Mouse (Mus musculus) mesoderm, embryonic 11.5 days (tissue): ENCODE measurements at regions not wholly inside any gene's neighbourhood (a gene's known extent, or its start where the extent isn't known, plus 50 kb on each side); places are given as distances from the start of the nearest gene placed in this dataset.
A peak's percentile ranks its signal among the peaks of the same experiment; 100 is the strongest.

ENCODE experiments used
- DNase-seq: peaks from one replicate; pipeline ENCODE4 v3.0.0-alpha.2; 2012; ENCODE audit warnings: low read depth, low spot score

DNA sequence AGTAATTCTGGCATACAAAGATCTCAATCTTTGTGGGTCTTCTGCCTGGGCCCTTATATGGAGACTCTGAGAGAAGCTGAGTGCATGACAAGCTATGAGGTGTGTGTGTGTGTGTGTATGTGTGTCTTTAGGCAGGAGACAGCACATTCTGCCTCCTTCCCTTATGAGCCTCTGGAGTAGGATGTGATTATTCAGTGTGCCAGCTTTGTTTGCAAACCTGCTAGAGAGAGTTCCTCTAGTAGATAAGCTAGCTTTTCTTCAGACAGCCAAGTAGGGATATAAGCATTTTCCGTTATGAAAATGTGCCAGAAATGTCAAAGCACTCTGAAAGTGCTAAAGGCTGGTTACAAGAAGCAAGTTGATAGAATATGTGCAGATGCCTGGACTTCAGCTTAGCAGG is 270.9 kb upstream of the Mmadhc start:
- DNase-seq: no peak

DNA sequence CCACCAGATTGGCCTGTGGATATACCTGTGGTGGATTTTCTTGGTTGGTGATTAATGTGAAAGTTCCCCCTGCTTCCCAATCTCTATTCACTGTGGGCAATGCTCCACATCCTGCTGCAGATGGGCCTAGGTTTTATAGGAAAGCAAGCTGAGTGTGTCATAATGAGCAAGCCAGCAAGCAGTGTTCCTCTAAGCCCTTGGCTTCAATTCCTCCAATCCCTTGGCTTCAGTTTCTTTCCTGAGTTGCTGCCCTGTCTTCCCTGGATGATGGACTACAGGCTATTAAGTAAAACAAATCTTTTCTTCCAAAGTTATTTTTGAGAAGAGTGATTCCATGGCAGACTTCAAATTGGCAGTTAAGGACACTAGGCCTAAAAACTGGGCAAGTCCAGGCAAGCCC is 257.4 kb upstream of the Mmadhc start:
- DNase-seq: no peak

DNA sequence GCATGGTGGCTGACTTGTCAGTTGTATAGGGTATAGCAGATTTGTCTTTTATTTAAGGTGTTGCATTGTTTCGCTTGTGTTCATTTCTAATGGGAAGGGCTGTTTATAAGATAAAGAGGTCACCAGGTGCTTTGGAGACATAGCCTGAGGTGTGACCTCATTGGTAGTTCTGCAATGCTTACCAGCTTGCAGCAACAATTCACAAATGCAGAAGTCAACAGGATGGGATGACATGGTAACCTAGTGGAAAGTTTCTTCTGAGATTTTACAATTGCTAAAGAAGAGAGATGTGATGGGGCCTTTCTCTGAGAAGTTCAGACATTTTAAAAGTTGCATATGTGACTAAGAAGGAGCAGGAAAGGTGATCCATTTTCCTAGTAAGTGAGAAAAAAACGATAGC is 255.8 kb upstream of the Mmadhc start:
- DNase-seq: no peak

DNA sequence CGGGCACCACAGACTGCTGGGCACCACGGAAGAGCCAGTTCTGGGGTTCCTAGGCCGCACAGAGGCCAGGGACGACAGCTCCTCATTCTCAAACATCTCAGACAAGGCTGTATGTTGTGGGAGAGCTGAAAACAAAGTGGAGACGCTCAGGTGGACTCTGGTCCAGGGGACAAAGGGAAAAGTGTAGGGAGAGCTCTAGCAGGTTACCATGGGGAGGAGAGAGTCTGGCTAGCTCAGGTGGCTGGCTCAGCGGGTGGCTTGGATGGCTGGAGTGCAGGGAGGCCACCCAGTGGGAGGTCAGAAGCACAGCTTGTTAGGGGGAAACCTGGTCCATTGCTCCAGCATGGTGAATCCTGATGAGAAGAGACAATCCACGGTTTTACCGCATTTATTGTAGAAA is 253.3 kb upstream of the Mmadhc start:
- DNase-seq: no peak

DNA sequence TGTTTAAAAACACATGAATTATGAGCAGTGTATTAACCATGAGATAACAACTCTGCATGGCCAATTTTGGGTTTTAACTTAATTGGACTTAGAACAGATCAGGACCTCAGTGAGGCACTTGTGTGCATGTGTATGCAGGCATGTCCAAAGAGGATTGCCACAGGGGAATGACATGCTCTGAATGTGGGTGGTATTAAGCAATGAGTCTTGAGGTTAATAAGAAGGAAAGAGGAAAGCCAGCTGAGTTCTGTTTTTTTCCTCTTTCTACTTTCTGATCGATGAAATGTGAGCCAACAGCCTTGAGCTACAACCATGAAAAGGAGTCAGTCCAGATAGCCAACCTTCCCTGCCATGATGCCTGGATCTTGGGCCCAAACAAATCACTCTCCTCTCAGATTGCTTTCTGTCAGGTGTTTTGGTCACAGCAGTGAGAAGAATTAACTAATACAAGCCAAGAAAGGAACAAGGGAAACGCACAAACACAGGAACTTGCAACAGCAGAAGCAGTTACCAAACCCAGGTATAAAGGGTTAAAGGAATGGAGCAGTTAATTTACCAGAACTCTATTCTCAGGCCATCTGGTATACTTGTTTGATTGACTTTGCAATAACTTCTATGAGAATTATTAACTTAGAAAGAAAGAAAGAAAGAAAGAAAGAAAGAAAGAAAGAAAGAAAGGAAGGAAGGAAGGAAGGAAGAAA is 243.3 kb upstream of the Mmadhc start:
- no peak for DNase-seq

DNA sequence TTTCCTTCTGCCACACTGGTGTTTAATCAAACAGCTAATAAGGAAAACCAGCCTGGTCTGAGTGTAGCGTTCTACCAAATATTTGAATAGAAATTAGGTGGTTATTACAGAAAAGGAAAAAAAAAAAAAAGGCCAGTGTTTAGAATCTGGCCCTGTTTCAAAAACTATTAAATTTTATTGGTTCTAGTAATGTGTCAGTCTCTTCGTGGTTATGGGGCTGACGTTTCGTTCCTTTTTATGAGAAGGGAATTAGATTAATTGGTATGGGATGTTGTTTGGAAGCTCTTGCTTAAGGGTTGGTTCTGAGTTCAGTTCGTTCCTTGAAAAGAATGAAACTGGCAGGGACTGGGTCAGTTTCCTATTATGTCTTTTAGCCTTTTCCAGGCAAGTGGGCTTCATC is 241.5 kb upstream of the Mmadhc start:
- DNase-seq: no peak

DNA sequence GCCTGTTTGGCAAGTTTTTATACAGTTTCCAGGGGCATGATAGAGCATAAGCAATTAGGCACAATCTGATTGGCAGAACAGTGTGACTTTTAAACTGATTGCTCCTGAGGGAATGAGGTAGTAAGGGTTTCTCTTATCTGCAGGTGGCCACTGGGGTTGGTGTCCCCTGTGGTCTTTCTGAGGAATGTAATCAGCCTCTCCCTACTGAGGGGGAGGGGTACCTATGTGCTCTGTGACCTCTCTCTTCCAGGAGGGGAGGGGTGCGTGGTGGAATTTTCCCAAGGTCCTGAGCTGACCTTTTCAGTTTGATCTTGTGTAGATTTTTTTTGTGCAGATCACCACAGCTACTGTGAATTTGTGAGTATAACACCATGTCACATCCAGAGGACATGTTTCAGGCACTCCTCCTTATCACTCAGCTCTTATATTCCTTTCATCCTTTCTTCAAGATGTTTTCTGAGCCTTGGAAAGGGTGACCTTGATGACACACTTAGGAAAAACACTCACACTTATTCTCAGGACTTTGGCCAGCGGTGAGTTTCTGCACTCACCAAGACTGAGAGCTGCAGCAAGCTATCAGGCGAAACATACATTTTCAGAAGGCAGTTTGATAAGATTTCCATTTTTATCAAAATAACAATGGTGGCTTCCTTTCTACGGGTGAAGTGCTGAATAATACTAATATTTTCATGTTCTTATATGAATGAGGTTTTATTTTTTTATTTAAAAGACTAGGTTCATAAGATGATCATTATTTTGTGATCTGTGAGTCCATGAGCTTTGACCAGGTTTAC is 238.7 kb upstream of the Mmadhc start:
- no peak for DNase-seq

DNA sequence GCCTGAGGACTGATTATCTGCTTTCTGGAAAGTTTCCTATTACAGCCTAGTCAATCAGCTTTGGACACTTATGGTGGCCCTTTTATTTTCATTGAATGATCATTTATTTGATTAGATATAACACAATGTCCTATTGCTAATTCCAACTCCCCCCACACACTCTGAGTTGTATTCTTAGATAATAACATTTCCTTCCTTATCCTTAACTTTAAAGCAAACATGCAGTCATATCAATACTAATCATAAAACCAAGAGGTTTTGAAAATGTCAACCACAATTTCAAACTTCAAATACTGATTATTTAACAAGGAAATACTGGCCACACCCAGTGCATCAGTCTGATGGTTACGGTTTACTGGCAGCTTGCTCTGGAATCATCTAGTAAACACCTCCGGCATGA is 237.1 kb upstream of the Mmadhc start:
- DNase-seq: no peak

DNA sequence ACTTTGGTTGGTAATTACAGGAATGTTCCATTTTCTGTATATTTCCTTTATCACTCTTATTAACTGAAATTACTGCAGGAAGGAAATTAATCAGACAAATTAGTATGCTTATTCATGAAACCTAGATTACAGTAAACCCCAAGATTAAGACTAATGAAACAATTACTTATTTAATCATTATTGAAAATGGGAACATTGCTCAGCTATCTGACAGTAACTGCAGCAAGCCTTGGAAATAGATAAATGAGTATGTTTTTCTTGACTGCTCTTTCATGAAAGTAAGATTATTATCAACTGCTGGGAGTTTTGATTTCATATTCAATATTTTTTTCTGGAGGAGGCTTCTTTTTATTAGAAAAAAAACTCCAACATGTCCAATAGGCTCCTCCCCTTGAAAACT is 230.8 kb upstream of the Mmadhc start:
- no peak for DNase-seq

DNA sequence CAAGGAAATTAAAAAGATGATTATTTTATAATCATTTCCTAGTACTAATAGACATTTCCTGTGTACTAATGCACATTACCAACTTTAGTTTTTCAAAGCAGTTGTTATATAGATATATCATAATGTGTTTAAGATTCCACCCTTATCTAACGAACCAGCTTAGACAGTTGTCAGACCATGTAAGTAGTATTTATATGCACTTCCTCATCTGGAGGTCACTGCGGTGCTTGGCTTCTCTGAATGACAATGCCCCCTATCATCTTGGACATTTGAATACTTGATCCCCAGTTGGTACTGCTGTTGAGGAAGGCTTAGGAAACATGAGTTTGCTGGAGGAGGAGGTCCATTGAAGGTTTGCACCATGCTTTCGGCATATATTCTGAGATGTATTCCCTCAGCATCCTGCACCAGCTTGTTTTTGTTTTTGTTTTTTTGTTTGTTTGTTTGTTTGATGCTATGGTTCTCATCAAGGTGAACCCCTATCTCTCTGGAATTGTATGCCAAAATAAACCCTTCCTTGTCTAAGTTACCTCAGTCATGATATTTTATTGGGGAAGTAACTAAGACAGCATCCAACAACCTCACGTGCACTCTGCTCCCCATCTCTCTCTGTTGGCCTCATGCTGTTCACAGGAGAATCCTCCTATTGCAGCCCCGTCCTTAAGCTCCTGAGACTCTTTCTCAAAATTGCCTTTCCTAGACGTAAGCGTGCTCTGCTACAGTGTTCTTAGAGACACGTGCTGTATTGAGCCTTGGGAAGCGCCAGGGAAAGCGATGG is 228.4 kb upstream of the Mmadhc start:
- DNase-seq: no peak

DNA sequence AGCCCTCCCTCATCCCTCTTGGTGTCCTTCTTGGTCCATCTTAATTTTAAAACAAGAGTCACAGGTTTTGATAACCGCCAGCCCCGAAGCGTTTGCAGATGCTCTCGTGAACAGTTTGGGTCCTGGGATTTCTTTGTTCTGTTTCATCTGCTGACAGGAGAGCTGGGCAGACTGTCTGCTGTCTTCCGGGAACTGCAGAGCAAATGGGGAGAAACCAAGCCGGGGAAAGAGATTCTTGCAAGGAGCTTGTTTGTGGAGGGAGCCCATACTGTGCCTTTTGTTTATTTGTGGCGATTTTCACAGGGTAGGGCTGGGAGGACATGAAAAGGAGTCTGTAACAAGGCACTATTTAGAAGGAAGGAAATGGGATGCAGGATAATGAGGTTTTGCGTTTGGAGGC is 223.6 kb upstream of the Mmadhc start:
- DNase-seq: peak; percentile 7

DNA sequence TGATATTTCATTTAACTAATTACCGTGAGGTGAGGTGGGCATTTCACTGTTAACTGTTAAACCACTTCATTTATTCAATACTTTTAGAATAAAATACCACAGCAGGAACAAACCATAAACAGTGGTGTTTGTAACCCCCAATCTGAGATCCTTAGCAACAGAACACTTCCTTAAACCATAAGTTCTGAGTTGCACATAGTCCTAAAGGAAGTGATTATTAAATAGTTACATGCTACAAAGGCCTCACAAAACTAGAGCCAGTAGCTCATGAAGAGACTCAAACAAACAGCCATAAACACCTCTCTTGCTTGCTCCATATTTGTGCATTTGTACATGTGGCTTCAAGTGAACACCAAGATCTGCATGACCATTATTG is 222.5 kb upstream of the Mmadhc start:
- DNase-seq: no peak

DNA sequence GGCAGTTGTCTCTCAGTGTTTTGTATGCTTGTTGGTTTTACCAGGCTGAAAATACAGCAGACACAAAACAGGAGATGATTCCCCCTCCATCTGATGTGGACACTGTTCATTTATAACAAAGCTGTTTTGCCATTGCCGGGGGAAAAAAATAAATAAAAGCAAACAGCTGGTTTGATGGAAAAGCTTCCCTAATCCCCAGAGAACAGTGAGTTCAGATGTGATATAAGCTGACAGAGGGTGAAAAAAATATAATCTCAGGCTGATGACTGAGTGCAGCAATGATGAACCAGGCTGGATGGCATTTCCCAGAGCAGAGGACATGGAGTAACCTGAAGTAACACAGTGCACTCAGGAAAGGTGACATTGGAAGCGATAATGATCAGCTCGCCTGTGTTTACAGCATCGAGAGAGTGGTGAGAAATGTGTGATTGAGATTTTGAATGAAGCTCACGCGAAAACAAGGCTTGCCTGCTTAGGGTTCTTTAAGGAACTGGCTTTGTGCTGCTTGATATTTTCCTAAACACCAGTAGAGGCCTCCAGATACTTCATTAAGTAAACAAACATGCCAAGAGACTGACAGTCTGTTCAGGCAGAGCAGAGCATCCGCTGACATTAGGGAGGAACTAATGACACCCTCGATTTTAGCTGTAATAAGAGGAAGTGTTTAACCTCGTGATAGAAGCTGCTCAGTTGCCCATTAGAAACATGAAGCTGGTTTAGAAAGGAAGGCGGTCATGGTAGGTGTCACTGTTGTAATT is 221.9 kb upstream of the Mmadhc start:
- DNase-seq: no peak

DNA sequence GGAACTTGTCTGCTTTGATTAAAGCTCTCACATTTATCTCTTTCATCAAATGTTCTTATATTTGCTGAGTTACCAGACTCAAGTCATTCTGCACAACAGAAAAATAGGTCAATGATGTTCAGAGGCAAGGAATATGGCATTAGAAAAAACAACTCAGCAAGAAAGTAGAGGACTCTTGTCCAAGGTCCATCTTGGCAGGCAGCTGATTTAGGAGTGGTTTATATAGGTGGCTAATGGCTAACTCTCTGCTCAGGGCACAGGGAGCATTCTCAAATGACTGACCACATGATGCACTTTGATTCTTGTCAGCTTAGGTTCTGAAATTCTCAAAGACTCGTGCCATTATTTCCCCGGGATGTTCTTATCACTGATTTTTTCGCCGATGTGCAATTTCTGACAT is 216.7 kb upstream of the Mmadhc start:
- no peak for DNase-seq

DNA sequence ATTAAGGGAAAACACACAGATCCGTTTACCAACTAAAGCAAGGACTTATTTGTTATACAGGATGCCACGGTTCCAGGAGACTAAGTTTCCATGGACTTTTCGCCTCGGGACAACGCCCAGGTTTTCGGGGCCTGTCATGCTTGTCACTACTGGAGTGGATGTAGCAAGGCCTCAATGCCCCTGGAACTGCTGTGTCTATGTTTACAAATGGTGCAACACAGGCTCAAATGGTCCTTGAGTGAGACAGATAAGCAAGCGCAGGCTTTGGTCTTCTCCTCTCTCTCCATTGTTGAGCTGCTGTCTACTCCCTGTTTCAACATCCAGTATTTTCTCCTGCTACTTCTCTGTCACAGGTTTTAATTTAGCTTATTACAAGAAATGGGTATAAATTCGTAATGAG is 202.1 kb upstream of the Mmadhc start:
- no peak for DNase-seq

DNA sequence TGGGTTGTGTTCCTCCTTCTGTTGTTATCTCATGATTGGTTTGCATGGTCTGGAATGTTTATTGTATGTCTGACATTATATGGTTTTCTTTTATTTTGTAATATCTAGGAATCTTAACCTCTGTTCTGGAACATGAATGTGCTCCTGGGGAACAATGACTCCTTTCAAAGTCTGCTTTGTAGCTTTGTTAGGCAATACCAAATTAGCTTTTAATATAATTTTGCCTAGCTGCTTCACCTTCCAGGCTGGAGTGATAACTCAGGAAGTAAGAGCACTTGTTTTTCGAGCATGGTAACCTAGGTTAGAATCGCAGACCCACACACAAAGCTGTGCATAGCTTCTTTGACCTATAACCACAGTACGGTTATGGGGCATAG is 199.4 kb upstream of the Mmadhc start:
- DNase-seq: no peak

DNA sequence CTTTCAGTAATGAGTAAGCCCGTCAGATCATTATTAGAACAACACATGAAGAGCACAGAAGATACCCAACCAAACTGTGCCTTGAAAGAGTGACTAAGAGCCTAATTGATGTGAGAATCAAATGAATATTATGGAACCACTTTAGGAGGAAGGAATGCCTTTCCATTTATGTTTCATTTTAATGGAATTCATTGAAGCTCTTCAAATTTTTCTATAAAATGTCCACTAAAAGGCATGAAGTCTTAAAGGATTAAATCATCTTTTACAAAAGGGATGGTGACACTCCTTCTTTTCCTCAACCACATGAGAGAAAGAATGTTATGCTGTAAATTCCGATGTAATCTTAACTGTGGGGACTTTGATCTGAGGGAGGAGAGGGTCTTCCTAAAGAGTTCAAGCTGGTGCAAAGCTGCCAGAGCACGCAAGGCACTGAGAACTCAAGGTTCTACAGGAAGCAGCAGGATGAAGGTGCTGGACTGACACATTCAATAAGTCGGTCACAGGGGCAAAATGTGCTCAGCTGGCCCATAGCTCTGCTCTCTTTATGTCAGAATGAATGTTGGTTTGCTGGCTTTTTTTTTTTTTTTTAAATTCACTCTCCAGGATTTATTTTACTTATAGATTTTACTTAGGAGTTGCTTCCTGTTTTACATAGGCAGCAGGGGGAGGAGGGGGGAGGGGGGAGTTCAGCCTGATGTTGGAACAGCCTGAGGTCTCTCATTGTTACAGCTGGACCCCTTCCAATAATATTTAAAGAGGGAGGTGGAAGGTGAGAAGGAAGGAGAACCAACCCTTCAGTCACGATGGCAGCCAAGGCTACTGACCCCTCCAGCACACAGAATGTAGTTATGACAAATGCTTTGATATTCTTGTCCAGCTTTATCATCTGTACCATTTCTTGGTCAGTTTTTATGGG is 198.8 kb upstream of the Mmadhc start:
- DNase-seq: peak; percentile 29

DNA sequence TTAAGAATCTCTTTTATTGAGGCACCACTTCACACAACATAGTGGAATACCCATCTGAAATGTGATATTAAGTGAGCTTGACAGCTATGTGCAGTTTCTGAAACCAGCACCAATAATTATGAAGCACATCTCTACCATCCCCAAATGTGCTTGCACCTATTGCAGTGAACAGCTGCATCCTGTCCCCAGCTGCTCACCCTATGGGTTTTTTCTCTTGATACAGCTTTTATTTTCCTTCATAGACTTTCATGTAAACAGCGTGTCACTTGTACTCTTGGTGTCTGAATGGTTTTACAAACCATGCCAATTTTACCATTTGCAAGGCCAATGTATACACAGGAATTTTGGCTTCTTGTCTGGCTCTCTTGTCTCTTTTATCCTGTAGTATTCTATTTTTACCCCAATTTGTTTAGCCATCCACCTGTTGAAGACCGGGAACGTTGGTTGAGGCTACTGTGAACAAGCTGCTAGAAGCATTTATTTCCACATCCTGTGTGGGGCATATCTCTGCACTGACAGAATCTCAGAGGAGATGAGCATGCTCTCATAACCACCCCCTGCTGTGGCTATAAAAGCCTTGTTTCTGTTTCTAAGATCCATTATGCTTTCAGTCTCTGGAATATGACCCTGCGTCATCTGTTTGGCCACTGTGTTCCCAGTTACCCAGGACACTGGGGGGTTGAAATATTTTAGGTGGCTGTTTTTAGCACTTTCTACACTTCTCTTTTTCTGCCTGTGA is 197.2 kb upstream of the Mmadhc start:
- peak; percentile 20 for DNase-seq

DNA sequence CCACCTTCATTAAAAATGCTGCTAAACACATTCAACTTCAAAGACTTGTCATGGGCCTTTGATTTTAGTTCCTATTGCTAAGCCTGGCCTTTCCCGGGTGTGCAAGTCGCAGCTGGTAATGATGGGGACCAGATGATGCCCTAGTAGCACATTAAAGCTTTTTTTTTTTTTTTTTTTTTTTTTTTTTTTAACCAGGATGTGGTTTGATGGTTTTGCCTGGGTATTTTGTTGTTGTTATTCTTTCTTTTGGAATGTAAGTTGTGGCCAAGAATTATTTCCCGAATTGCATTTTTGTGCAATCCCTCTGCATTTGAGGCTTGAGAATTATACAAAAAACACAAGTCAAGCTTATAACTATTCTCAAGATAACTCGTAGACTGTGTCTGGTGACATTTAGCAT is 167.2 kb upstream of the Mmadhc start:
- DNase-seq: no peak

DNA sequence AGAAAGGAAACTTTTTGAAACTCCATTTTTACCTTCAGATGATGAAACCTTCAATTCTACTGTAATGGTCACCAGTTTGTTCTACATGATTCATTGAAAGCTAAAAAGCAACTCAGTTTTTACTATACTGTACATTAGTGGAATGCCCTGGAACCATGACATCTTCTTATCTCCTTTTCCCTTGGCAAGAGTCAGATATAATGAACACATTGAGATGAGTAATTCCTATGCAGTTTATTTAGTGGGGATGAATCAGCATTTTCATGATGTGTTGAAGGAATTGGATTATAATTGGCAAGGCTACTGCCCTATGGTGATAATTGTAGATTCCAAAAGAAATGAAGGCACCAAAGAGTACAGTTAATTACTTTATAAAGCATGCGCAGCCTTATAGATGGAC is 165.8 kb upstream of the Mmadhc start:
- DNase-seq: no peak
